Mouse (Mus musculus) skeletal muscle tissue, adult 2 months (tissue): ENCODE data around the gene Vps72.
A peak's percentile ranks its signal among the peaks of the same experiment; 100 is the strongest.
"Not testable (repeated sequence)": the region's sequence is repeated elsewhere in the genome, so short reads cannot be mapped to it uniquely, and the experiment has no call there.

Experiments used
- DNase-seq: peaks from one replicate; pipeline ENCODE4 v3.0.0-alpha.2; 2012; ENCODE audit warnings: low read depth, low spot score

Vps72 gene

GRCm38 (mm10) chr3:95133680-95134101 lies 22.9 kb downstream of the Vps72 start, which contains the start of the genes Scnm1 and Lysmd1:
Scnm1 (minus strand) TSS chr3:95134011.
Lysmd1 (plus strand) TSS chr3:95134088.
- DNase-seq: peak; percentile 92

GRCm38 (mm10) chr3:95134133-95134532 lies 23.3 kb downstream of the Vps72 start:
- not testable (repeated sequence) for DNase-seq

- no peak for DNase-seq
These were observed 24.2 kb downstream of the Vps72 start for GRCm38 (mm10) chr3:95135023-95135422.

GRCm38 (mm10) chr3:95135433-95136052 lies 24.7 kb downstream of the Vps72 start:
- no peak for DNase-seq

- DNase-seq: no peak
These were observed 25.5 kb downstream of the Vps72 start for GRCm38 (mm10) chr3:95136336-95136735.

- no peak for DNase-seq
These were observed 28.9 kb downstream of the Vps72 start for GRCm38 (mm10) chr3:95139586-95140288.

GRCm38 (mm10) chr3:95140289-95140595 lies 29.4 kb downstream of the Vps72 start:
- DNase-seq: no peak

- DNase-seq: no peak
These were observed 30.0 kb downstream of the Vps72 start for GRCm38 (mm10) chr3:95140795-95141194.

- DNase-seq: no peak
These were observed 30.7 kb downstream of the Vps72 start for GRCm38 (mm10) chr3:95141474-95141873.

- no peak for DNase-seq
These were observed 31.3 kb downstream of the Vps72 start, which contains the start of gene Tnfaip8l2 for GRCm38 (mm10) chr3:95141952-95142616. Tnfaip8l2 (minus strand) TSS chr3:95142360.

- DNase-seq: peak; percentile 87
These were observed 31.8 kb downstream of the Vps72 start for GRCm38 (mm10) chr3:95142617-95143011.

GRCm38 (mm10) chr3:95147924-95148323 lies 37.1 kb downstream of the Vps72 start:
- DNase-seq: no peak

GRCm38 (mm10) chr3:95153874-95154273 lies 43.1 kb downstream of the Vps72 start:
- DNase-seq: no peak

GRCm38 (mm10) chr3:95159511-95159986 lies 48.7 kb downstream of the Vps72 start:
- no peak for DNase-seq

- DNase-seq: peak; percentile 88
These were observed 49.5 kb downstream of the Vps72 start, which contains the start of gene Sema6c for GRCm38 (mm10) chr3:95159987-95160963. Sema6c (plus strand) TSS chr3:95160457.

GRCm38 (mm10) chr3:95161041-95161551 lies 50.3 kb downstream of the Vps72 start:
- DNase-seq: no peak

GRCm38 (mm10) chr3:95161618-95162344 lies 51.0 kb downstream of the Vps72 start:
- DNase-seq: no peak

GRCm38 (mm10) chr3:95162345-95162628 lies 51.5 kb downstream of the Vps72 start:
- DNase-seq: no peak

GRCm38 (mm10) chr3:95163419-95164255 lies 52.8 kb downstream of the Vps72 start:
- DNase-seq: peak; percentile 98

- DNase-seq: no peak
These were observed 53.4 kb downstream of the Vps72 start for GRCm38 (mm10) chr3:95164256-95164550.
